Mouse (Mus musculus) ES-E14 (cell line): ENCODE measurements around the gene Ano6.

Source experiments
- CHD2 ChIP-seq: IDR thresholded peaks from 2 replicates; pipeline ENCODE4 v1.6.1; 2014; ENCODE audit warnings: mild to moderate bottlenecking, low read depth, low read length, inconsistent platforms
- HCFC1 ChIP-seq: IDR thresholded peaks from 2 replicates; pipeline ENCODE4 v1.6.1; 2012; ENCODE audit warnings: low read length, inconsistent platforms, borderline replicate concordance; ENCODE audit not compliant: insufficient read depth
- MAFK ChIP-seq: IDR thresholded peaks from 2 replicates; pipeline ENCODE4 v1.6.1; 2014; ENCODE audit warnings: mild to moderate bottlenecking, low read depth, low read length, inconsistent platforms; ENCODE audit not compliant: insufficient read depth
- ZC3H11A ChIP-seq: IDR thresholded peaks from 2 replicates; pipeline ENCODE4 v1.6.1; 2012; ENCODE audit warnings: low read depth, mild to moderate bottlenecking, inconsistent platforms, low read length, borderline replicate concordance
- ZNF384 ChIP-seq: IDR thresholded peaks from 2 replicates; pipeline ENCODE4 v1.6.1; 2012; ENCODE audit warnings: low read depth, low read length, inconsistent platforms

DNA sequence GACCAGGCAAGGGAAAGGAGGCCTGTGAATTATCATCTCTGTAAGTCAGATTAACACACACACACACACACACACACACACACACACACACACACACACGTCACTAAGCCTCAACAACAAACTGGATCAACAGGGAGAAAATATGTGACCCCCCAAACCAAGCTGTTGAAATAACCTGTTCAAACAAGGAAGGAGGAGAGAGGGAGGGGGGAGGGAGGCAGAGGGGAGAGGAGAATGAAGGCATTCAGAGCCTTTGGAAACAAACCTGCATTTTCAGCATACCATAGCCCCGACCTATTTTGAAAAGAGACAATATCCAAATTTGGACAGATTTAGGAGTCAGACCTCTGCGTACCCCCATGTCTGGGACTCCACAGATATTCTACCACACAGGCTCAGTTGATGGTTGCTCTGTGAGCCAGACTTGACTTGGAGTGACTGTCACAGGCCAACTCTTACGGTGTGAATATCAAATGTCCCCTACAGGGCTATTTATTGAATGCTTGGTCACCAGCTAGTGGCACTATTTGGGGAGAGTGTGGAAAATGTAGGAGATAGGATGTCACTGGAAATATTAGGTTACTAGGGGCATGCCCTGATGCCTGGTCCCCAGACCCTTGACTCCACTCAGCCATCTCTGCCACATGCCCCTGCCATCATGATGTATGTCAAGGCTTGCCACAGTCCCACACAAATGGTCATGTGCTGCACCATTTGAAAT is 185.7 kb downstream of the Ano6 start:
- no peak for TF ChIP-seq ZNF384
- TF ChIP-seq MAFK = no peak
- no peak for TF ChIP-seq ZC3H11A
- no peak for TF ChIP-seq HCFC1
- TF ChIP-seq CHD2 = no peak
